Mouse (Mus musculus): Measurements from ENCODE around the gene Klhl29.

The Klhl29 gene

DNA sequence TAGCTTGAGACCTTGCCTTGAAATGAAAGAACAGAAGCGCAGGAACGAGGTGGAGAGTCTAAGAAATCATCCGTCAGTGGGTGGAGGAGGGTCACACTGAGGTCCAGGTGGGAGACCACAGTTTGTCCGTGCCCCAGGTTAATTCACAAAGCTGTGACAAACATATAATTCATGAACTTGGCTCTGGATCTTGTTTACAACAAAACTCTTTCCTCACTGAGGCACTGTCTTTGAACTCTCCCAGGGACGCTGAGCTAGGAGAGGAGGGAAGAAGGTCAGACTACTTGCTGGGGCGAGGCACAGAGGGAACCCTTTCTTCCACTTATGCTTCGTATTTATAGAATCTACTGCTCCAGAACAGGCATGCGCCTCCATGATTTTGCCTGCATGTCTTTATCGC, 161.2 kb downstream of the Klhl29 start:
- no peak for DNase-seq

DNA sequence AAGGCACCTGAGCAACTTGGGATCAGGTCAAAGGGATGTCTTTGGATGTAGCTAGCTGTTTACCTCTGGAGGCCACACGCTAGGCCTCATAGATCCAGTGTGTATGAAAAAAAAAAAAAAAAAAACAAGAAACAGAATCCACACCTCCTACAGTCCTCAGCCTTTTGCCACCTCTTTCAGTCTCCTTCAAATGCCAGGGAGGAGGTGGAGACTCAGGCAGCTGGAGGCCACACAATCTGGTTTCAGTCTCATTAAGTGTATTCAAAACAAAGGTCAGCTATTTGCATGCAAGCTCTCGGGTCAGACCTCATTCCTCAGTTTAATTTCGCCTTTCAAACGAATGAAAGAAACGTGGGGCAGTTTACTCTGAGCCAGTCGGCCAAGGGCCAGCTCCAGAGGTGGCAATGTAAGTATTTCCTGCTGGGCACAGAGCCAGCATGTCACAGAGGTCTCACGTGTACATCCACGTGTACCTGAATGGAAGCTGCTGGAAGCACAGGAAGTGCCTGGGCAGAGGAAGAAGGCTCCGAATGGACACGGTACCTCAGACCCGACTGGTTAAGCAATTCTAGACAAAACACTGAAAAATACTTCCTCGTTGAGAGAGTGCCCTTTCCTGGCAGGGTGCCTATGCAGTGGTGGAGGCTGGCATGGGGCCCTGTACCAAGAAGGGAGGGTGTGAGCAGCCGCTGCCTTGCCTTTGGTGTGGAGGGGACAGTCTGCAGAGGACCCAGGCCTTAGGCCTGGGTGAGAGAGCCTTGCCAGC, 162.0 kb downstream of the Klhl29 start:
- DNase-seq, result peak; percentile 99

DNA sequence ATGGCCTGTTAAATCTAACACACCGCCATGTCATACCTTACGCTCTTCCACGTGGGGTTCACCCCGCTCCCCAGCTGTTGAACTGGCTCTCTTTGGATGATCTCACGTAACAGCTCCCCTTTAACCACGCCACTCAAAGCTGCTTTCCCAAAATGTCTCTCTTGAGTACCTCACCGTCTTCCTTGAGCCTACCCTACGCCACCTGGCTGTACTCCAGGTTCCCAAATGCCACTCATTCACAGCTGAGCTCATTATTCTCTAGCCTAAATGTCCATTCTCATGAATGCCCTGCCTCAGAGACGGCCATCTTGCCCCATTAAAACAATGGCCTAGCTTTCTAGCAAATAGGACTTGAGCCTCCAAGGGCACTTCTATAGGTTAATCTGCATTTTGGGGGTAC, 163.6 kb downstream of the Klhl29 start:
- no peak for DNase-seq

DNA sequence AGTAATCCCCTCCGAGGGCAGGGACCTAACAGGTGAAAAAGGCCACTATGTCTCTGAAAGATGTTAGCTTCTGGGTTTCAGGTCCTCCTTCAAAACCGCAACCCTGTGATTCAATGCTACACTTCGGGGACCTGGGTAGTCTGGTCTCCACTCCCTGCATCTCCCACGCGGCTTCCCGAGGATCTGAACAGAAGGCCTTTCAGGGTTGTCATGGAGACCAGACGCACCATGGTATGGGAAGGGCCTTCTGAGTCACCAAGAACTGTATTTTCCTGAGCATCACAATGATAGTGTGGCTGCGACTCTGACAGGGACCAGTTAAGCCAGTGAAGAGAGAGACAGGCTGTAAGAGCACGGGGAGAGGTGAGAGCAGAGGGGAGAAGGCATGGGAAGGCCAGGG, 164.7 kb downstream of the Klhl29 start:
- no peak for DNase-seq

DNA sequence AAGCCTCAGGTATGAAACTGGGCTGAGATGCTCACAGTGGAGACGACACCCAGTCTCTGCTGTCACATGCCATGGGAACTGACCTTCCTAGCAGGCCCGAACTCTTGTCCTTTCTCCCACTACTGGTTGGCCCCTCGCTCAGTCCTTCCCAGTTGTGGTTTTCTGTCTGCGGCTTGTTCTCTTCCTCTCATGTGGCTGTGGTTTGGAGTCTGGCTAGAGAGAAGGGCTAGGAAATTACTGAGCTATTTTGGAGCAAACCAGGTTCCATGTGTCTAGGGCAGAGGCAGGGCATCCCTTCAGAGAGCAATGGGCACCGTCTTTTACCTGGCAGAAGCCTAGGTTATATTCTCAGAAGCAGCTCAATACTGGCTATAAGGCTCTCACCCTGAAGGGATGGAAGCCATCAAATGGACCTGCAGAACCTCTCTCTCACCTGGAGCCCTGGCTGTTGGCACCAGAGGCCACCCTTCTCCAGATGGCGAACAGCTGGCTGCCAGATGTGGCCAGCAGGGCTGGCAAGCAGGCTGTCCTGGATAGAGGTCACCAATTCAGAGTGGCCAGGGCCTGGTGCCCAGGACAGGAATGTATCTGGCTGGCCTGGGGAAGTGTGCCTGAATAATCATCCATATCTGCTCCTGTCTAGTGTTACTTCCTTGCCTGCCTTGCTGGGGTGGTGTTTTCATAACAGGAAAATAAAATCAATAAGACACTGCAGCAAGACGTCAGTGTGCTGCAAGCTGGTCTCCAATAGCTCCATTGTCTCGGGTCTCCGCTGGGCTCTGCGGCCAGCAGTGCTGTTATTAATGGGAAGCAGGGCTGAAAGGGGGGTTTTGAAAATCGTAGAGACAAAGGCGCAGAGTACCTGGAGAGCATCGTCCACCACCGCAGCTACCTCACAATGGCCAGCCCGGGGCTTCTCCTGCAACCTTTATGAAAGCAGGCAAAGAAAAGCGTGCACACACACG, 167.3 kb downstream of the Klhl29 start:
- no peak for DNase-seq

DNA sequence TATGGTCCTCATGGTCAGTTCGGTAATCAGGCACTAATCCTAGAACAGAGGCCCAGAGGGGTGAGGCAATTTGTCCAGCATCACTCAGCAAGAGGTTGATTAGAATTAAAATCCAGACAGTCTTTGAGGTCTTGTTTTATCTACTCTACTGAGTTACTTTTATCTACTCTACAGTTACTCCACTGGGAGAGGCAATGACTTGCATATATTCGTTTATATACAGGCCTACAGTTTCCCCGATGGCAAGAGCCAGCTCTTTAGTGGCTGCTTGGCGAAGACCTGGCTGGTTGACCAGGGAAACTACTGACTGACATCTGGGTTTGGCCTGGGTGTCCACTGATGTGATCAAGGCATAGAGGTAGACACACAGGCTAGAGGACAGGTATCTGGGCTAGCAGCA, 168.3 kb downstream of the Klhl29 start:
- DNase-seq, result no peak

DNA sequence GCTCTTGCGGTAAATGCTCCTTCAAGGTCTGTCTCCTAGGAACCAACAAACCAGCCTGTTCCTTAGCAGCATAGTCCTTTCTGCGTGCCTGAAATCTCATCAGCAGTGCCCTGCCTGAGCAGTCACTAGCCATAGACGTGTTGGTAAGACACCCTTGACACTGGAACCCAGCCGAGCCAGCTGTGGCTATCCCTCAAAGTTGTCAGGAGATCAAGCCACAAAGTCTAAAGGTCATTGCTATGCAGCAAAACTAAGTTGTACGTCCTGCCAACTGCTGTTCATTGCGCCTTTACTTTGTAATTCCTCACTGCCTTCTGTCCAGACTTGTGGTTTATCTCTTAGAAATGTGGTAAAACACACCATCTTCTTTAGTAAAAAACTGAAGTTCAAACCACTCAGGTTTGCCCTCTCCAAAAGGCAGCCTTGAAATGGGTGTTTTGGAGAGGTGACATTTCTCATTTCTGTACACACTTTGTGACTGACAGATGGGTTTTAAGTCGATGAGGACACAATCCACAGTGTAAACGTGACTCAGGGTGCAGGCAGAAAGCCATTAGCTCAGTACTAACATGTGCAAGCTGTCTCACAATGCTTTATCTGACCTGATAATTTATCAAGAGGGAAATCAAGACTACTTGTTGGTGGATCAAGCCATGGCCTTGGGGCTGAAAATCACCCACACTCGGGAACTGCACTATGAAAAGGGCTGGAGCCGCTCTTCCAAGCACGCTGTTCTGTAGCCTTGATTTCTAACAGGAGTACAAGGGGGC, 171.2 kb downstream of the Klhl29 start:
- peak; percentile 83 for DNase-seq

DNA sequence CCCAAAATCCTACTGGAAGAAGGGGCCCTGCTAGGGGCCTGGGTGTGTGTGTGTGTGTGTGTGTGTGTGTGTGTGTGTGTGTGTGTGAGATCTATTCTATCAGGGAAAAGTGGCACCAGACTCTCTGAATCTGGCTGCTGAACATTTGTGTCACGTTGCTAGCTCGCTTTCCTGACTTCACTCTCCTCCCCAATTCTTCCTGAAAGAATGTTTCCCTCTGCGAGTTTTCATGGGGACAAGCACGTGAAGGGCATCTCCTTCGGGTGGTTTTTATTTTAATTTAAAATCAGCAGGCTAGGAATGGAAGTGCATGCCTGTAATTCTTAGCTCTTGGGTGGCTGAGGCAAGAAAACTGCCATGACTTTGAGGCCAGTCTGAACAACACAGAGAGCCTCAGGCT, 172.1 kb downstream of the Klhl29 start:
- peak; percentile 39 for DNase-seq

DNA sequence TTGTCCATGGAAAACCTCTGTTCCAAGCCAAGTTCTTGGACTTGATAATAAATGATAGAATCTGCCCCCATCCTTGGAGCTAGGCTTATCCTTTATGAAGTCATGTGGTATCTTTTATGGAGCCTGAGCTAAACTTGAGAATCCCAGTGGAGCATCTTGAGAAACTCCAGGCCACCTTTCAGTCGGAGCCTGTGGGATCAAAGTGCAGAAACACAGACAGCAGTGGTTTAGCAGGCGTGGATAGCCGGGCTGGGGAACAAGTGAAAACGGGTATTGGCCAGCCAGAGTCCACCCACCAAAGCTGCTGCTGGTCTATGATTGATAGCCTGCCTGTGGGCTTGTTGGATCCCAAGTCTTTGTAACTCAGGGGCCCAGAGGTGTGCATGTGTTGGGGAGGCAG, 177.2 kb downstream of the Klhl29 start:
- peak; percentile 68 for DNase-seq

DNA sequence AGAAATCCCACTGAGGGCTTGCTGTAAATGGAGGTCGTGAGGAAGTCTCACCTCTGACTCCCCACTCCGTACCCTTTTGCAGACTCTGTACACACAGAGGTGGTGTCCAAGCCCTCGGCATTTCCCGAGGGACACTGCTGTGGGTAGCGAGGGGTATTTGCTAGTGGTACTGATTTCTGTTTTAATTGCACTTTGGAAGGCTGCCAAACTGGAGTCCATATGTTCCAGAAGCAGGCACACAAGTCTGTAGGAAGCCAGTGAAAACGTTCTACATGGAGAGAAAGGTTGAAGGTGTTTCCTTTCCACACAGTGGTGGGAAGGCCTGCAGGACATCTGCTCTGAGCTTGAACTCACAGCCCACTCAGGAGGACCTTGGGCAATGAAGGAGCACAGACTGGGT, 181.3 kb downstream of the Klhl29 start:
- no peak for DNase-seq

DNA sequence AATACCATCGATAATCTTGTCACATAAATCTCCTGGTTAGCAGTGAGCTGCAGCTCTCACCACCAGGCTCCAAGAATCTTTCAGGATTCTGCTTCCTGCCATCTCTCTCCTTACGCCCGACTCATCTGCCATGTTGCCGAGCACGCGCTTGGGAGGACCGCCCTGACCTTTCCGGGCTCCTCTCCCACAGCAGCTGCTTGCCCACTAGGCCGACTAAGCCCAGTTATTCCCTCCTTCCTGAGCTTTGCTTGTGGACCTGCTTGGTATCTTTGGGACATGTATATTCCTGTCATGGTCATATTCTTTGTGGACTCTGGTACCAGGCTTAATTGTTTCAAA, 183.1 kb downstream of the Klhl29 start:
- DNase-seq, result no peak

DNA sequence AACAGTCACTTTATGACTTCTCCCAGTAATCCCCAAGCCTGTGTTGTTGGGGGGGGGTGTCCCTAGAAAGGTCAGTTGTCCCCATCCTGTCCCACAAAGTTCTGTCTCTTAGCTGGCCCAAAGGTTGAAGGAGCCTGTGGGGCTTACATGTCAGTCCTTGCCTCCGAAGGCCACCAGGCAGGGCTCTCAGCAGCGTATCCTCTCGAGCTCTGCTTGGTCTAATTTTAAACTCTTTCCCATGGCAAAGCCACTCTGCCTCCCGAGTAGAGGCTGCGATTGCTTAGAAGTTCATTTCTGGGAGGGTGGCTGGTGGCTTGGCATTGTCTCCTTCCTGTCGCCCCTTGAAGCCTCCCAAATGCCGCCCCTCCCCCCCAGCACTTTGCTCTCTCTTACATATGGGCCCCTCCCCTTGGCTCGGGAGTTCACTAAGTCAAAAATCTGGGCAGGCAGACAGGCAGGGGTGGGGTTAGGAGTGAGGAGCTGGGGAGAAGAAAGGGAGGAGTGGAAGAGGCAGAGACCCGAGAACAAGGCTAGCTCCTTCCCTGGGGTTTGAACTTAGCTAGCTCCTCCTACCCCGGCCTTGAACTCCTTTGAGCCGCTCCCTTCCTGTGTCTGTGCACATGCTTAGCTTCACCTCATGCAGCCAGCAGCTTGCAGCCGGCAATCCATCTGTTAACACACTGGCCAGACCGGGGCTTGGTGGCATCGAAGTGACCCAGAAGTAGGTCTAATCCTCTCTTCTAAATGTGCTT, 183.7 kb downstream of the Klhl29 start:
- DNase-seq, result peak; percentile 63

DNA sequence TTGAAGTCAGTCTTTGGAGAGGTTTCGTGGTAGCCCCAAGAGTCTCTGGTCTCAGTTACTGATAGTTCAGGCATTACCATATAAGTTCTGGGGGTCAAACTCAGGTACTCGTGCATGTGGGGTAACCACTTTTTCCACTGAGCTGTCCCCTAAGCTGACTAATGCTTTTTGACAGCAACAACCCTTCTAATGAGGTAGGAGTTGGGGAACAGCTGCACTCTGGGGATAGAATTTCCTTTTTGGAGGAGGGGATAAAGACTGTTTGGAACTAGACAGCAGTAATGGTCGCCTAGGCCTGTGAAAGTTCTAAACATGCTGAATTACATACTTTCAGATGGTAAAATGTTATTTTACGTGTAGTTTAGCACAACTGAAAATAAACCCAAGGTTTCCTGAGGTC, 184.3 kb downstream of the Klhl29 start:
- no peak for DNase-seq

DNA sequence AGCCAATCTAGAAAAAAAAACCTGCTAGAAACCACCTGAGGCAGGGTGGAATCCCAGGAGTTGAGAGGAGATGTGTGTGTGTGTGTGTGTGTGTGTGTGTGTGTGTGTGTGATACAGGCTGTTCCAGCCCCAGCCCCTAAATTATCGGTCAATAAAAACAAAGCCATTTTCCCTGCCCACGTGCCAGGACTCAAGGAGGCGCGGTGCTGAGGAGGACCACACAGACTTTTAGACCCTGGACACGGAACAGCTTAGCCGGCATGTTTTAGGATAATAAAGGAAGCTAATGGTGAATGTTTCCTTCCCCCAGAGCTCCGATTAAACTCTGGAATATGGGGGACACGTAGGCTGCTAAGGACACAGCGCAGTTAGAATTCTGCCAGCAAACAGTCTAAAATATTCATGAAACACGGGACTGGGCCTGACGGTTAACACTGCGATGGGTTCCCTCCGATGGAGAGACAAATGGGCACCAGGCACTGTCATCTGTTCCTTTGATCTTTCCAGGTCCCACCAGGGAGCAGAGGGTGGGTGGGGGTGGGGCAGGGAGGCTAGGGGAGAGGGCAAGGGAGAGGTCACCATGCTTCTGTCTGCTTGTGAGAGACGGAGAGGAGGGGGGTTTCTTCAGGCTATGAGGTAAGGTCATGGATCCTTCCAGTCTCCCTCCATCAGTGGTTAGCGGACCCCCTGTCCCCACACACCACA, 185.9 kb downstream of the Klhl29 start:
- no peak for DNase-seq

DNA sequence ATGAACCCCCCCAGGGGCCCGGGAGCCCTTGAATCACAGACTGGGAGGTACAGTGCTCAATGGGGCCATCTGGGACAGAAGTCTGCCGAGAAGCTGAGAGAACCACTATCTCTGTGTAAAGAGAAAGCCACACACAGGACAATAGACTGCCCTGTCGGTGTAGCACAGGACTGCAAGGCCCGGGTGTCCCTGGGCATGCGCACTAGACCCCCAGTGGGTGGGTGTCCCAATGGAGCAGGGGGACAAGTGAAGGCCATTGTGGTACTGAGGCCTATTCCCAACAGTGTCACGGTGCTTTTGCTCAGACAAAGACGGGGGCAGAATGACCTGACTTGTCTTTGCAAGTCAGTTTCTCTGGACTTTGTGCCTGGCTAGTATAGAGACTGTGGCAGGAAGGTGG, 186.6 kb downstream of the Klhl29 start:
- no peak for DNase-seq

DNA sequence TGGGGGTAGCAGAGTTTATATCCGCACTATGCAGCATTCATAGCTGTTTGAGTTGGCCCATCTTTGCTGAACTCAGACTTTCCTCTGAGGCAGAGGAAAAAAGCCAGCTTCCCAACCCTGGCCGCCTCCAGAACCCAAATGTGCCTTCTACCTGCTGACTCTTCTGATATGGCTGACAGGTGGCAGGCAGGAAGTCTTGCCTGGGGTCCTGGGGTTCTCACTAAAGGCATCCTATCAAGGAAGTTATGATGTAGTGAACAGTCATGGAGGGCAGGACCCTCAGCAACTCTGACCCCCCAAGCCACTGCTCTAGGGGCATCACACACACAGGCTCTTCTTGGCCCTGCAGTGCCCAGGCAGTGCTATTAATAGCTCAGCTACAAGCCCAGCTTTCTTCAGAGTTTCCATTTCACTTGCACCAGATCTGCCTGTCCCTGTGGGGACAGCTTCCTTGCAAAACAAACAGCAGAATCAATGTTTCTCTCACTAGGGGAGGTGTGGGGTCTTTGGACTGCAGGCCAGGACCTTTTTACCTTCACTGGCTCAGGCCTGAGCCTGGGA, 187.6 kb downstream of the Klhl29 start:
- DNase-seq, result no peak

DNA sequence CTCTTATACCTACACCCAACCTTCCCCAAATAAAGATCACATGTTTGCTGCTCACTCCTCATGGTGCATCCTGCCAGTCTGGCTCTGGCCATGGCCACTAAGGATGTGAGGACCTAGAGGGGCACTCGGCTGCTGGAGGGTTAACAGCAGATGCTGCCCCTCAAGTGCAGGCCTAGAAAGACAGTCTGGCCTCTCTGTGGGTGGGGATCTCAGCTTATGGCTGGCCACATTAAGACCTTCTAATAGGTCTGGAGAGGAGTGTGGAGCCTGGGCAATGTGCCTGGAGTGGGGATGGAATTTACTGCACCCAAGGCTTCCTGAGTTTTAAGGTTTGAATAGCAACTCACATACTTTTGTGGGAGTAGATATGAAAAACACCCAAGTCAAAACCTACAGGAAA, 188.8 kb downstream of the Klhl29 start:
- peak; percentile 27 for DNase-seq

DNA sequence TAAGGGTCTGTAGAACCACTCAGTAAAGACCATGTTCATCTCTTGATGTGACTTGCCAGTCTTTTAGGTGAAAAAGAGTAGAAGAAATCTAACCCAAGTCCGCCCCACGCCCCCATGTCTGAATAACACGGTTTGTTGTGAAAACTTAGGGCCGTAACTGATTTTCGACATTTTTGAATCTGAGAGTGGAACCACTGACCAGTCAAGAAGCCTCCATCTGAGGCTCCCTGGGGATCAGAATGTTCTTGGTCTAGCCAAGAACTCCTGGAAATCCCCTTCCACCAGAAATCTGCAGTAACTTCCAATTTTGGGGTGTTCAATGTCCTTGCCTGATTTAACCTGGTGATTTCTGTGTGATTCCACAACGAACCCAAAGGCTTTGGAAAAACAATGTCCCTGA, 189.9 kb downstream of the Klhl29 start:
- no peak for DNase-seq

DNA sequence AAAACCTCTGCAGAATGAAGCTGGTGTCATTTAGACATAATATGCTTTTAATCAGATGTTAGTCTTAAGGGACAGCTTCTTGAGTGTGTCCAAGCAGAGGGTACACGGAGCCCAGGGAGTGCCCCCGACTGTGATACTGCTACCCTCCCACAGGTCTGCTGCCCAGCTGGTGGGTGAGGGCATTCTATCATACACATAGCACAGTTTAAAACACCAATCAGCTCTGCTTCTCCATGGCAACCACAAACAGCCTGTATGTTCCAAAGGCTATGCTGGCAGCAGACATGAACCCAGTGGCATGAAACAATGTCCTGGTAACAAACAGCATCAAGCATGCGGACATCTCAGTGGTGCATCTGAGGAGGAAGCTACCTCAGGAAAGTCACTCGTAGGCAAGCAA, 192.9 kb downstream of the Klhl29 start:
- no peak for DNase-seq

DNA sequence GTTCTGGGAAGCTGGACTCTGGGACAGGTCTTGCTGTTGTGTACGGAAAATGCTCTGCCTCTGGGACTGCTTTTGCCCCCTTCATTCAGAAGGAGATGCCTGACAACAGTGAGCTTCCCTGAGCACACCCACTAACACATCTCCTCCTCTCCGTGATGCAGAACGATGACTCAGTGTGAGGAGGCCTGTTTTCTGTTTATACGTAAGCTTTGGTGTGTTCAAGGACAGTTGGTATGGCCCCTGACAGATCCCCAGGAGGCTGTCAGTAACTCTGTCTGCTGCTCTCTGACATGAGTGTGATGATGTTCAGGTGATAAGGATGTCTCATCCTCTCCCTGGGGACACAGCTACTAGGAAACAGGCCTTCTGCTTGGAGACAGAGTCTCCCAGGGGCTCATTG, 193.3 kb downstream of the Klhl29 start:
- no peak for DNase-seq

DNA sequence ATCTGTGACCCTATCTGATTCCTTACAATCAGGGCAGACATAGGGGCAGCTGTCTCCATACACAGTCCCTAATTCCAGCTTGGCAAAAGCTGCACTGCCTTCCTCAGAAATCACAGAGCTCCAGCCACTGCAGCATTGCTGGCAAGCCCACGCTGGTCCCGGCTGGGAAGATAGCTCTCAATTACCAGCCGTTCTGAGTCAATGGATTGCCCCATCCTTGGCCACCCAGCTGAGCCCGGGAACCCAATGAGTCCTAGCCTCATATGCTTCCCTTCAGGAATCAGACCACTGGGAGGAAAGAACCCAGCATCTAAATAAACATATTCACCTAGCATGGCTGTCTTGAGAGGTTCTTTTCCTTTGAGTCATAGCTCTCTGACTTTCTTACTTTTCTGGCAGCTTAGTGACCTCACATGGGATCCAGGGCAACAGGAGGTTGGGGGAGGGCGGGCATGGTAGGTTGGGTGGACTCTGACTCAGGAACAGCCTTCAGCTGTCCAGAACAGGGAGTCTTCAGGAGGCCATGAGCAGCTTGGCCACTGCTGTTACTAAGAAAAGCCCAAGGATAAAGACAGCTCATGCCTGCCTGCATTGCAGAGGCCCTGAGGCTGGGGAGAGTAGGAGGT, 198.7 kb downstream of the Klhl29 start:
- no peak for DNase-seq
